Mouse (Mus musculus) liver, embryonic 11.5 days (tissue): ENCODE results near the gene Ccdc162. TPM values are rescaled to one million over a fixed set of nuclear protein-coding genes. Genes with fewer than 3 reads are reported as not detected.
A peak's percentile ranks its signal among the peaks of the same experiment; 100 is the strongest.

Experiments used
- ATAC-seq: fragments of 200-750 bp; cut with Nextera tagmentation; replicated peaks from 2 replicates; pipeline ENCODE4 v1.8.0; 2017; ENCODE audit warnings: moderate number of reproducible peaks, mild to moderate bottlenecking, moderate TSS enrichment, moderate library complexity; ENCODE audit not compliant: low FRiP score
- DNase-seq: peaks from one replicate; pipeline ENCODE4 v3.0.0-alpha.2; 2017; ENCODE audit warnings: low spot score
- H3K27ac ChIP-seq: fragments of 300-500 bp; sonication (generic); 2 replicates; pipeline ENCODE4 v1.5.1; 2014; ENCODE audit warnings: mild to moderate bottlenecking, low read depth, low read length, control low read depth
- H3K27me3 ChIP-seq: fragments of 300-500 bp; sonication (generic); replicated peaks from 2 replicates; pipeline ENCODE4 v1.6.1; 2014; ENCODE audit warnings: low read length, mixed read lengths; ENCODE audit not compliant: control insufficient read depth, insufficient read depth
- H3K36me3 ChIP-seq: fragments of 300-500 bp; sonication (generic); 2 replicates; pipeline ENCODE4 v1.6.1; 2014; ENCODE audit warnings: mild to moderate bottlenecking, low read length, moderate library complexity, mixed read lengths; ENCODE audit not compliant: control insufficient read depth, insufficient read depth
- H3K4me1 ChIP-seq: fragments of 300-500 bp; sonication (generic); replicated peaks from 2 replicates; pipeline ENCODE4 v1.6.1; 2014; ENCODE audit warnings: low read length, mixed read lengths; ENCODE audit not compliant: control insufficient read depth, insufficient read depth
- H3K4me2 ChIP-seq: fragments of 300-500 bp; sonication (generic); 2 replicates; pipeline ENCODE4 v1.6.1; 2014; ENCODE audit warnings: mild to moderate bottlenecking, control low read depth, moderate library complexity
- H3K4me3 ChIP-seq: fragments of 300-500 bp; sonication (generic); 2 replicates; pipeline ENCODE4 v1.5.1; 2014; ENCODE audit warnings: low read depth, low read length, control low read depth
- H3K9ac ChIP-seq: fragments of 300-500 bp; sonication (generic); 2 replicates; pipeline ENCODE4 v1.6.1; 2014; ENCODE audit warnings: low read depth, low read length, control low read depth
- H3K9me3 ChIP-seq: fragments of 300-500 bp; sonication (generic); 2 replicates; pipeline ENCODE4 v1.6.1; 2016; ENCODE audit warnings: low read length, inconsistent platforms, mixed read lengths; ENCODE audit not compliant: control insufficient read depth
- WGBS: fragments of 180-500 bp; shearing (Covaris S2); extraction: QIAGEN DNeasy Blood & Tissue Kit; methylation state at CpG from one replicate; pipeline ENCODE4 v1.1.7; 2014; 5-methylcytosine and 5-hydroxymethylcytosine counted together
- polyA plus RNA-seq: library from polyadenylated mRNA; unstranded; fragments of >200 nt; fragmentation: Nextera tagmentation; extraction: Ambion mirVana; gene quantifications from 2 replicates; pipeline ENCODE4 v1.2.1, GENCODE M21; 2014

The Ccdc162 gene
- polyA plus RNA-seq, 1 experiment from 2014 or later: 0.43 TPM

DNA sequence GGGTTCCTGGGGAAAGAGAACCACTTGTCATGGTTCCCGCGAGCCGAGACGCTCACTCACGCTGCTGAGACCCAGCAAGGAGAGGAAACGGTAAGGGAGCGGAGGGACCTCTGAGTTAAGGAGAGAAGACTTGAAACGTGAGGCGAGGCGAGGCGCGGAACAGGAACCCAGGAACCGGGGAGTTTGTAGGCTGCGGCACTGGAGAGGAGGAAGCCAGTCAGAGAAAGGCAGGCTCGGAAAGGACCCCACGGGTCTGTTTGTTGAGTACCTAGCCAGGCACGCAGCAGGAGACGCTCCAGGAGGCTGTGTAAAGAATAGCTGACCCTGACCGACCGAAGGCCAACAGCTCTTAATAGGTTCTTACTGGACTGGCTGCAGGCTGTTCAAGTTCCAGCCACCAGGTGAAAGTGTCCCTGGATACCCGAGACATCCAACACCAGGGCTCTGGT, 31.9 kb downstream of the Ccdc162 start:
- H3K36me3 ChIP-seq: no peaks in the 10 kb centered on the region
- ATAC-seq (no peak), DNase-seq (no peak)
- WGBS: 2% methylated on average over 21 of the region's 21 CpGs
- no peak overlapping the region for H3K4me3 ChIP-seq
- H3K9ac ChIP-seq: no peak overlapping the region
- no peaks in the 10 kb centered on the region for H3K9me3 ChIP-seq
- no peak overlapping the region for H3K27ac ChIP-seq
- H3K4me2 ChIP-seq: peak overlapping the region; percentile 47
- H3K27me3 ChIP-seq: peaks cover 3% of the 10 kb centered on the region; the same call in 1 of the 2 replicates
- H3K4me1 ChIP-seq: no peaks in the 10 kb centered on the region

DNA sequence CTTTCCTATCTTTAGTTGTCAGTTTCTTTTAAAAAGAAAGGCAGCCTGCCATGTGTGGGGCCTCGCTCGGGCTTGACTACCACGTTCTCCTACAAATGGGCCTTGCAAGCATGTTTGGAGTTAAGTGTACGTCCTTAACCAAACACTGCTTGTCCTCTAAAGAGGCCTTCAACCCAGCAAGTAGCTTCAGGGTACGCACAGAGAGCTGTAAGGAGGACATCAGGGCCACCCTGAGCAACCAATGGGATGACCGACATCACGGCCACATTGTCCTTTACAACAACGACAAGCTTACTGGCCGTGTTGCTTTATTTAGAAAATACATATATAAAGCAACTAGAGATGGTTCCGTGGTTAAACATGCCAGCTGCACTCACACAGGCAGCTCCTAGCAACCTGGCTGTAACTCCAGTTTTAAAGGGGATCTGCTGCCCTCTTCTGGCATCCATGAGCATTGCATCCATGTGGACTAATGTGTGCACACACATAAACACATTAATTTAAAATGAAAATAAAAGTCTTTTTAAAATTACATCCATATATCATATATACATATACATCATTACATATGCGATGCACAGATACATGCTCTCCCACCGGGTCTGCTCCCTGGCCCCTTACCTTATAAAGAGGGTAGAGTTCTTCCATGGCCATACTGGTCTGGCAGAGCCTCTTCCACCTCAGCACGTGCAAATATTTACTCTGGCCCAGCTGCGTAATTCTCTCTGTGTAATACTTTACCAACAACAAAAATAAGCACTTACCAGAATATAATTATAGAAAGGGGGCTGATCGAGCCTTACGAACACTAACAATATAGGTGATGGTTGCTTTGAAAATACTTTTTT, 33.7 kb downstream of the Ccdc162 start:
- ATAC-seq: no peak
- Histone ChIP-seq H3K4me1 (no peaks in the 10 kb centered on the region), H3K27me3 (peaks cover 3% of the 10 kb centered on the region; the same call in 1 of the 2 replicates), H3K27ac (no peak overlapping the region), H3K36me3 (no peaks in the 10 kb centered on the region), H3K9ac (no peak overlapping the region), H3K9me3 (no peaks in the 10 kb centered on the region), H3K4me2 (no peak overlapping the region), H3K4me3 (no peak overlapping the region)
- DNase-seq: peak; percentile 68
- 42% methylated on average over 16 of the region's 16 CpGs for WGBS

DNA sequence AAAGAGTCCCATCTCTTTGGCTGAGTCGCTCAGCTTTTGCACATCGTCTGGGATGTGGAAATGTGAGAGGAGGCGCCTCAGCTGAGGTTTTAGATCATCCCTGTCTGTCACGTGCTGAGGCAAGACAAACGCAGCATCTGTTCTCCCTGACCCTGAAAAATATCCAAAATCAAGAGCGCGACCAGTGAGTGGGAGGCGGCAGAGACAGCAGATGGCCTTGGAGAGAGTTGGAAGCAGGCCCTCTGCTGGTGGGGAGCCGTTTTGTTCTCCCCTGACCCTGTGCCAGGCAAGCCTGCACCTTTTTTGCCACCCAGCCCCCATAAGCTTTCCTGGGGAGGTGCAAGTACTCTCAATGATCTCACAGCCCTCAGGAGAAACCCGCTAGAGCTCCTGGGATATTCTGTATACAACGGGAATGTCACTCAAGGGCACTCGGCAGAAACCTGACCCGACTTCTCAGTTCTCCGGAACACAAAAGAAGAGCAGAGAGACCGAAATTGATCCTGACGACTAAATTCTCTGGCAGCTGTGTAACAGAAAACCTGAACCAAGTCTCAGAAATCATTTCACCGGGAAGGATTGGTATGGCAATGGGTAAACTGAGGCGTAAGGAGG, 37.6 kb downstream of the Ccdc162 start:
- Histone ChIP-seq H3K4me2 (peak overlapping the region; percentile 38), H3K27ac (no peak overlapping the region), H3K36me3 (no peaks in the 10 kb centered on the region), H3K4me1 (no peaks in the 10 kb centered on the region), H3K9me3 (no peaks in the 10 kb centered on the region), H3K9ac (no peak overlapping the region), H3K27me3 (peaks cover 2% of the 10 kb centered on the region; the same call in 1 of the 2 replicates), H3K4me3 (no peak overlapping the region)
- 34% methylated on average over 18 of the region's 18 CpGs for WGBS
- ATAC-seq (no peak), DNase-seq (peak; percentile 50)

DNA sequence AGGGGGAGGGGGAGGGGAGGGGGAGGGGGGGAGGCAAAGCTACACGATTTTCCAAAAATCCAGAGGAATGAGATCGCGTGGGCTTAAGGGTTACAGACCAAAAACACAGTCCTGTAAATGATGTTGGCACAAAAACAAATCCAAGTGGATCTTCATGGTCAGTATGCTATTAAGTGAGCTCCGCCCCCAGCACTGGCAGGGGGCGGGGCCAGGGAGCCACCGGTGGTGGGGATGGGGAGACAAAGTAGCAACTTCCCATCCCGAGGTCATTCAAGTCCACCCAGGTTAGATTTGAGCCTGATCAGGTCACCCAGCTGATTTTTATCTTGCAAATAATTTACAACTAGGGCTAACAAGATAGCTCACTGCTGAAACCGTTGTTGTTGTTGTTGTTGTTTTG, 39.0 kb downstream of the Ccdc162 start:
- no peaks in the 10 kb centered on the region for H3K36me3 ChIP-seq
- no peak overlapping the region for H3K4me3 ChIP-seq
- DNase-seq (no peak), ATAC-seq (no peak)
- no peak overlapping the region for H3K27ac ChIP-seq
- no peak overlapping the region for H3K9ac ChIP-seq
- no peak overlapping the region for H3K4me2 ChIP-seq
- no peaks in the 10 kb centered on the region for H3K9me3 ChIP-seq
- WGBS: 59% methylated on average over 8 of the region's 8 CpGs
- H3K27me3 ChIP-seq: no peaks in the 10 kb centered on the region
- H3K4me1 ChIP-seq: no peaks in the 10 kb centered on the region

DNA sequence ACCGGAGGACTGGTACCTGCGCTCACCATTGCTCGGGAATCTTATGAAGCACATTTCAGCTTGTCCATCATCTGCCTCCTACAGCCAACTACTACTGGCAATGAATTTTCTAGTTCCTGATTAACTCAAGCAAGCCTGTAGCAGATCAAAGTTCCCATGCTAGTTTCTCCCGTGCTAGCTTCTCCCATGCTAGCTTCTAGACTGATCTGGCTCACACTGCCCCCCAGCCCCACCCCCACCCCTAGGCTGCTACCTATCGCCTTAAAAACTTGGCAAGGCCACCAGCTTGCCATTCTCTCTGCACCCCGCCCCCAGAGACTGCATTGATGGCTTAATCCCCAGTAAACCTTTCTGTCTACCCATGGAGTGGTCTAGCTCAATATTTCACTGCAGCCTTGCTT, 39.8 kb downstream of the Ccdc162 start:
- no peaks in the 10 kb centered on the region for H3K36me3 ChIP-seq
- no peaks in the 10 kb centered on the region for H3K4me1 ChIP-seq
- WGBS: 83% methylated on average over 6 of the region's 6 CpGs

DNA sequence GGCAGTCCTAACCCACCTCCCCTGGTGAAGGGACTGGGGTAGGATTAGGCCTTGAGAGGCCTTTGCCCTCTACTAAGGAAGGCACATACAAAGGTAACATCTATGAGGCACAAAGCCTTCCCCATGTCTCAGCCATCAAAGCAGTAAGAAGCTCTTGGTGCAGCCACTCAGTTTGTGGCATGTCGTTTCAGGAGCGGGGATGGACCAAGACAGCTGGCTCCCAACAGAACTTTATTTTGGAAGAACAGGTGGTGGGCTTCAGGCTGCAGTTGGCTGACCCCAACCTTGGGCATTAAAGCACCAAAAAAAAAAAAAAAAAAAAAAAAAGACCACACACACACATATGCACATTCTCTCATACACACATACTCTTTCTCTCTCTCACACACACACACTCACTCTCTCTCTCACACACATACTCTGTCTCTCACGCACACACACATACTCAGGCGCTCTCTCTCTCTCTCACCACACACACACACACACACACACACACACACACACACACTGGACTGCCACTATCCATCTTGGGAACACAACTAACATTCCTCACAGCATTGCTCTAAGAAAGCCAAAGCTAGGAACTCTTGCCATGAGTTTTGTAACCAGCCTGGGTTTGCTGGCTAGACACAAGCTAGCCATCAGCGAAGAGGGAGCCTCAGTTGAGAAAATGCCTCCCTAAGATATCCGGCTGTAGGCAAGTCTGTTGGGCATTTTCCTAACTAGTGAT, 40.4 kb downstream of the Ccdc162 start:
- DNase-seq (no peak), ATAC-seq (no peak)
- H3K27ac ChIP-seq: no peak overlapping the region
- no peak overlapping the region for H3K4me2 ChIP-seq
- no peaks in the 10 kb centered on the region for H3K36me3 ChIP-seq
- H3K27me3 ChIP-seq: no peaks in the 10 kb centered on the region
- no peak overlapping the region for H3K9ac ChIP-seq
- no peaks in the 10 kb centered on the region for H3K4me1 ChIP-seq
- no peak overlapping the region for H3K4me3 ChIP-seq
- H3K9me3 ChIP-seq: no peaks in the 10 kb centered on the region
- 83% methylated on average over 6 of the region's 6 CpGs for WGBS

More for the DNA sequence above, 39.8 kb downstream of the Ccdc162 start:
- no peak for ATAC-seq
- Histone ChIP-seq H3K9me3 (no peaks in the 10 kb centered on the region), H3K27ac (no peak overlapping the region), H3K27me3 (no peaks in the 10 kb centered on the region), H3K4me2 (no peak overlapping the region), H3K9ac (no peak overlapping the region), H3K4me3 (no peak overlapping the region)
- DNase-seq: no peak

DNA sequence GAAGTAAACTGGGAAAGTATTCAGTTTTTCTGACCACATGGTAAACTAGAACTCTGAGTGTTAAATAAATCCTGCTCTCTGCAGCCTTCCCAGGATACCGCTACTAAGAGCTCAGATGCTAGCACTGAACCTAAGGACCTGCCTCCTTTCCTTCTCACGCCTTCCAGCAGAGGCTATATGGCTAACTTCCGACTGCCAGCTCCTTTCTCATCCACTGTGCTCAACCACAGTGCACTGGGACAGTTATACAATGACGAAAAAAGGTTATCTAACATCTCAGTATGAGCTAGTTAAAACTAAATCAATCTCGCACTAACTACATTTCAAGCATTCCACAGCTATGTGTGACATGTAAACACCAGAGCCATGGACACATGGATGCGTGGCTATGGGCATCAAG, 41.2 kb downstream of the Ccdc162 start:
- Histone ChIP-seq H3K9me3 (no peaks in the 10 kb centered on the region), H3K4me3 (no peak overlapping the region), H3K9ac (no peak overlapping the region), H3K27me3 (no peaks in the 10 kb centered on the region), H3K36me3 (no peaks in the 10 kb centered on the region), H3K4me2 (no peak overlapping the region), H3K4me1 (no peaks in the 10 kb centered on the region), H3K27ac (no peak overlapping the region)
- 65% methylated on average over 6 of the region's 6 CpGs for WGBS
- ATAC-seq: no peak
- DNase-seq: no peak

DNA sequence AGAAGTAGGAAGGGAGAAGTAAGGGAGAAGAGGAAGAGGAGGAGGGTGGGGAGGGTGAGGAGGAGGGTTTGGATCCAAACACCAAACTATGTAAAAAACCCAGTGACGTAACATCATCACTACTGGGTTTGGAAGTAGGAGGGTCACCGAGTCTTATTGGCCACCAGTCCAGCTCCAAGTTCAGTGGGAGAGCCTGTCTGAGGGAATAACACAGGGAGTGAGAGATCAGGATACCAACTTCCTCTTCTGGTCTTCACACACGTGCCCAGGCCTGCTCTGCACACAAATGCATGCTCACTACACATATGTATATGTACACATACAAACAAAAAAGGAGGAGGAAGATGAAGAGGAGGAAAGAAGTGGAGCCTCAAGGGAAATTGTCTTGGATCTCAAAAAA, 42.1 kb downstream of the Ccdc162 start:
- no peak overlapping the region for H3K27ac ChIP-seq
- no peak for ATAC-seq

More for the DNA sequence above, 42.1 kb downstream of the Ccdc162 start:
- Histone ChIP-seq H3K36me3 (no peaks in the 10 kb centered on the region), H3K4me1 (no peaks in the 10 kb centered on the region), H3K4me2 (no peak overlapping the region), H3K9me3 (no peaks in the 10 kb centered on the region), H3K4me3 (no peak overlapping the region), H3K9ac (no peak overlapping the region), H3K27me3 (no peaks in the 10 kb centered on the region)
- WGBS: 66% methylated on average over 3 of the region's 3 CpGs
- no peak for DNase-seq
